Mouse (Mus musculus): Measurements from ENCODE around the gene Hist1h2bn. TPM values are rescaled to one million over a fixed set of nuclear protein-coding genes. Genes with fewer than 3 reads are reported as not detected.
"Not testable (repeated sequence)": the region's sequence is repeated elsewhere in the genome, so short reads cannot be mapped to it uniquely, and the experiment has no call there.

Gene Hist1h2bn
- polyA plus RNA-seq, 1 experiment from 2014 or later: 4.2 TPM

DNA sequence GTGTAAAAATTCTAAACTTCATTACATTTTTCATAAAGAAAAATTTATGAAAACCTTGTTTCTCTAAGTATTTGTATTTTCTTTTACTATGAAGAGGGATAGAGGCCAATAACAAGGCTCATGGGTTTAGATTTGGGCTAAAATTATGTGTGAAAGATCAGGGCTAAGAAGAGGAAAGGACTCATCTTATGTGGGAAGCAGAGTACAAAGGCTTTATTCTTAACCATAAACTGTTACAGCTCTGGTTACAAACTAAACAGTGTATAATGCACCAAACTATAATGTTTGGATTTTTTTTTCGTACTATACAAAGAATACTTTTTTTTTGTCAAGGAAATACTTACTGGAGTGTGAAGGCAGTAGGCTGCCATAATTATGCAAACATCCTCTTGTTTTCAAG lies 1.8 kb downstream of the Hist1h2bn start:
- WGBS: 67% methylated on average over 1 of the region's 1 CpGs
- Histone ChIP-seq H3K27ac (no peak overlapping the region), H3K4me3 (no peak overlapping the region), H3K27me3 (no peaks in the 10 kb centered on the region), H3K9me3 (no peaks in the 10 kb centered on the region), H3K4me1 (peaks cover 13% of the 10 kb centered on the region), H3K36me3 (no peaks in the 10 kb centered on the region), H3K9ac (no peak overlapping the region), H3K4me2 (no peak overlapping the region)
- ATAC-seq (ENCODE audit: insufficient number of reproducible peaks, low FRiP score, low TSS enrichment, low read depth): no peak

DNA sequence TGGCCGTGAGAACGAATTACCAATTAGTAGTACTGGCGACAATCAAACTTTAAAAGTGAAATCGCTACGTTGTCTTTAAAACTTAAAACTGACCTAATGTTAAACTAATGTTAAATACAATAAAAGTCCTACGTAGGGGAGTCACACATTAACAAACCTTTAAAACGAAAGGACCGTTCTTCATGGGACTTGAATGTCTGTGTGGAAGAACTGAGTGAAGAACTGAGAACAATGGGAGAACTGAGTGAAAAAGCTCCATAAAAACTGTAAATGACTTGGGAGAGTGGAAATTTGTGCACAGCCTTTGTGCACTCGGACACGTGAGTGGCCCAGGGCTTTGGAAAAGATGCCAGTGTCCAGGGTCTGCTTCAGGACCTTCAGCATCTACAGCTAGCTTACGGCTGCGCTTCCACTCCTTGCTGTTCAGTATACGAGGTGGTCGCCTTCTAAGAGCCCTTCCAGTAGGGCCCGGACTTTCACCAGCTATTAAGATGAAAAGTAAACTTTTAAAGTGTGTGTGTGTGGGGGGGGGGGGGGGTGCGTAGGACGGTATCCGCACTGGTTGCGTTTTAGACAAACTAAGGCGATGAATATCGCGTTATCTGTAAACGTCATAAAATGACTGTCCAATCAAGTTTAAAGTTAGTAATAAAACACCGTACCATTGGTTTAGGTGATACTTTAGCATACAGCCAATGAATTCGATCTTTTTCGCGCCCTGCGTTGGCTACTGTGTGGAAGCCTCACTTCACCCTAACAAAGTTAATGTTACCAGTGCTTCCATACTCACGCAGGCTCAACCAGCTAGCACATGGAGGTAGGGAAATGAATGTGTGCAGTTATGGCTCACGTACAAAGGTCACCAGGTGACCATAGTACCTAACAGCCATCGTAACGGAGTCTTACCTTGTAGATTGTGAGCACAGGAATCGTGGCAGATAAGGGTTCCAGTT lies 25.2 kb downstream of the Hist1h2bn start:
- H3K9ac ChIP-seq: peak overlapping the region; percentile 76
- no peaks in the 10 kb centered on the region for H3K9me3 ChIP-seq
- peak overlapping the region; percentile 51 for H3K4me3 ChIP-seq
- H3K27ac ChIP-seq: peak overlapping the region; percentile 95
- no peaks in the 10 kb centered on the region for H3K36me3 ChIP-seq
- H3K4me1 ChIP-seq: peaks cover 28% of the 10 kb centered on the region
- WGBS: 4% methylated on average over 33 of the region's 33 CpGs
- peak; percentile 88 for ATAC-seq (ENCODE audit: insufficient number of reproducible peaks, low FRiP score, low TSS enrichment, low read depth)
- H3K4me2 ChIP-seq: peak overlapping the region; percentile 90
- H3K27me3 ChIP-seq: no peaks in the 10 kb centered on the region

DNA sequence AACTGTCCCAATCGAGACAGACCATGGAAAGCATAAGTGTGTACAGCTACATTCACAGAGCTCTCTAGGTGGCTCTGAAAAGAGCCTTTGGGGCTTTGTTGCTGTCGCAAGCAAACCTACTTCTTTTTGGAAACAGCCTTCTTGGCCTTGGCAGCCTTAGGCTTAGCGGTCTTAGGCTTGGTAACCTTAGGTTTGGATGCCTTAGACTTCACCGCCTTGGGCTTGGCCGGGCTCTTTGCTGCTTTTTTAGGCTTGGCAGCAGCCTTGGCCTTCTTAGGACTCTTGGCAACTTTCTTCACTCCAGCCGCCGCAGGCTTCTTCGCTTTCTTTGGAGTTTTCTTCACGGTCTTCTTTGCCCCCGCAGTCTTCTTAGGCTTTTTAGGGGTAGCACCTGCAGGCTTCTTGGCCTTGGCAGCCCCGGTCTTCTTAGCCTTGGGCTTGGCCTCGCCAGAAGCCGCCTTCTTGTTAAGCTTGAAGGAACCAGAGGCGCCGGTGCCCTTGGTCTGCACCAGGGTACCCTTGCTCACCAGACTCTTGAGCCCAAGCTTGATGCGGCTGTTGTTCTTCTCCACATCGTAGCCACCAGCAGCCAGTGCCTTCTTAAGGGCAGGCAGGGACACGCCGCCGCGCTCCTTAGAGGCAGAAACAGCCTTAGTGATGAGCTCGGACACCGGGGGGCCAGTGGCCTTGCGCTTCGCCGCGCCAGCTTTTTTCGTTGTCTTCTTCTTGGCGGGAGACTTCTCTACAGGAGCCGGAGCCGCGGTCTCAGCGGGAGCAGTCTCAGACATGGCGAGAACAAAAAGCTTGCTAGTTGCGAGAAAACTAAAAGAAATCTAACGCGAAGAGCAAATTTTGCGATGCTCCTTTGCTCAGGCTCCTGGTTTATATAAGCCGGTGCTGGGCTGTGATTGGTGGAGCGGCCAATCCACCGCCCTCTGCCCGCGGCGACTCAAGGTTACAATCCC lies 26.1 kb downstream of the Hist1h2bn start, which contains the start of gene Hist1h1b:
Gene Hist1h1b (minus strand): TSS at position 859 of the 965 bp plus-strand sequence.
- peak within 1 kb of the TSS; percentile 90 for H3K4me2 ChIP-seq
- no peaks in the 10 kb centered on the region for H3K36me3 ChIP-seq
- H3K9me3 ChIP-seq: no peaks in the 10 kb centered on the region
- H3K27me3 ChIP-seq: no peaks in the 10 kb centered on the region
- ATAC-seq (ENCODE audit: insufficient number of reproducible peaks, low FRiP score, low TSS enrichment, low read depth): peak; percentile 53
- H3K4me3 ChIP-seq: peak within 1 kb of the TSS; percentile 51
- peak within 1 kb of the TSS; percentile 76 for H3K9ac ChIP-seq
- H3K4me1 ChIP-seq: peaks cover 33% of the 10 kb centered on the region
- WGBS: under 1% methylated on average over 44 of the region's 44 CpGs
- peak within 1 kb of the TSS; percentile 95 for H3K27ac ChIP-seq

DNA sequence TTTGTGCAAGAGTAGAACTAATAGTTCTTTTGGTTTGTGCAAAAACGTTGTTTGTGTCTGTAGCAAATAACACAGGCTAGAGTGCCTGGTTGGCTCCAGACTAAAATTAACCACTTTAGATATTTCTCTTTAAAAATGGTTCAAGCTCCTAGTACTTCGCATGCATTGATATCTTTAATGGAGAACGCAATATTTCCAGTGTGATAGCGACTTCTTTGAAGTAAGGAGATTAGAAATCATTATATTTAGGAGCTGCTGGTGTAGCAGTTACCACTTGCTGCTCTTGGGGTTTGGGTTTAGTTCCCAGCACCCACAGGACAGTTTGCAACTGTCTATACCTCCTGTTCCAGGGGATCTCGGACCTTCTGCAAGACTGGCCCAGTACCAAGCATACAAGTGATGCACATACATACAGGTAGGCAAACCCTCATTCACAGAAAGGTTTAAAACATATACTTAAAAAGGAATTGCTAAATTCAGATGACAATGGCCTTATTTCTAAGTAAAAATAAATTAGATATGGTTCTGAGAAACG lies 27.2 kb downstream of the Hist1h2bn start:
- WGBS: 44% methylated on average over 6 of the region's 6 CpGs
- H3K4me1 ChIP-seq: peaks cover 36% of the 10 kb centered on the region
- H3K4me2 ChIP-seq: peak overlapping the region; percentile 90; the same call in 1 of the 2 replicates
- H3K9ac ChIP-seq: no peak overlapping the region
- H3K27me3 ChIP-seq: no peaks in the 10 kb centered on the region
- H3K4me3 ChIP-seq: peak overlapping the region; percentile 51
- H3K36me3 ChIP-seq: no peaks in the 10 kb centered on the region
- no peaks in the 10 kb centered on the region for H3K9me3 ChIP-seq
- ATAC-seq (ENCODE audit: insufficient number of reproducible peaks, low FRiP score, low TSS enrichment, low read depth): no peak
- H3K27ac ChIP-seq: peak overlapping the region; percentile 95

DNA sequence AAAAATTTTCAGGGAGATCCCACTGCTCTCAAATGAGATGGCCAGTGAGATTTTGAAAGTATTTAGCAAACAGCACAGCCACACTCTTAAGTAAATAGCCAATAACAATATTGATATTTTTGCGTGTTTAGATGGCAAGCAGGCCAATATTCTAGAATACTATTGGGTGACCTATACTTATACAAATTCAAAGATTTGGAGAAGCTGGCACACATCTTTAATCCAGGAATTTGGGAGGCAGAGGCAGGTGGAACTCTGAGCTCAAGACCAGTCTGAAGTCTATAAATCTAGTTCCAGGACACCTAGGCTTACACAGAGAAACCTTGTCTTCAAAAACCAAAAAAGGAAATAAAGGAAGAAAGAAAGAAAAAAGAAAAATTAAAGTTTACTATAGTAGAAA lies 27.7 kb downstream of the Hist1h2bn start:
- no peak for ATAC-seq (ENCODE audit: insufficient number of reproducible peaks, low FRiP score, low TSS enrichment, low read depth)
- Histone ChIP-seq H3K4me3 (no peak overlapping the region), H3K9ac (no peak overlapping the region), H3K27me3 (no peaks in the 10 kb centered on the region), H3K36me3 (no peaks in the 10 kb centered on the region), H3K9me3 (no peaks in the 10 kb centered on the region), H3K27ac (no peak overlapping the region), H3K4me2 (no peak overlapping the region), H3K4me1 (peaks cover 37% of the 10 kb centered on the region)
- WGBS: 89% methylated on average over 1 of the region's 1 CpGs

DNA sequence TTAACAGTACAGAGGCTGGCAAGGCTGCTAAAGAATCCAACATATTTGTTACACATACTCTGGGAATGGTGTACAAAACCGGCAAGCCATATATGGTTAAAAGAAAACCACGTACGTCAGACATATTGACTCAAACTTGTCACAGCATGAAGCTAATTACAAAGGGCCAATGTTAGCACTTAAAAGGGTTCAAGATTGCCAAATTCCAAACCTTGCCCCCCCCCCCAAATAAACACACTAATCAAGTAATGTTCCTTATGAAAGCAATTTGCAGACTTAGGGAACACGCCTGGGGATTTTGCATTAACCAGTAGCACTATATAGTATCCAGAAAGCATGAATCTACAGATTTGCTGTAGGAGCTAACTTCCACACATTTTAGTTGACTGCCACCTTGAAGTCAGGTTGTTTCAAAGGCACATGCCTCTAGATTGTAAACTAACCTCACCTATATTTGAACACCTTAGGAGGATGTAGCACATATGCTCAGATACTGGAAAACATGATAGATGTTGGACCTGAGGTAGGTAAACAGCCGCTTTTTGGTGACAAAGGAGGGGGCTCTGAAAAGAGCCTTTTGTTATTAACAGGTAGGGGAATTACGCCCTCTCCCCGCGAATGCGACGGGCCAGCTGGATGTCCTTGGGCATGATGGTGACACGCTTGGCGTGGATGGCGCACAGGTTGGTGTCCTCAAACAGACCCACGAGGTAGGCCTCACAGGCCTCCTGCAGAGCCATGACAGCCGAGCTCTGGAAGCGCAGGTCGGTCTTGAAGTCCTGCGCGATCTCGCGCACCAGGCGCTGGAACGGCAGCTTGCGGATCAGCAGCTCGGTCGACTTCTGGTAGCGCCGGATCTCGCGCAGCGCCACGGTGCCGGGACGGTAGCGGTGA lies 28.7 kb downstream of the Hist1h2bn start:
- peak overlapping the region; percentile 28; the same call in 1 of the 2 replicates for H3K9ac ChIP-seq
- H3K4me1 ChIP-seq: peaks cover 37% of the 10 kb centered on the region
- not testable (repeated sequence) for H3K36me3 ChIP-seq; H3K9me3 ChIP-seq; H3K27me3 ChIP-seq; ATAC-seq (ENCODE audit: insufficient number of reproducible peaks, low FRiP score, low TSS enrichment, low read depth)
- peak overlapping the region; percentile 88 for H3K27ac ChIP-seq
- peak overlapping the region; percentile 56 for H3K4me2 ChIP-seq
- under 1% methylated on average over 17 of the region's 35 CpGs for WGBS
- H3K4me3 ChIP-seq: peak overlapping the region; percentile 41

DNA sequence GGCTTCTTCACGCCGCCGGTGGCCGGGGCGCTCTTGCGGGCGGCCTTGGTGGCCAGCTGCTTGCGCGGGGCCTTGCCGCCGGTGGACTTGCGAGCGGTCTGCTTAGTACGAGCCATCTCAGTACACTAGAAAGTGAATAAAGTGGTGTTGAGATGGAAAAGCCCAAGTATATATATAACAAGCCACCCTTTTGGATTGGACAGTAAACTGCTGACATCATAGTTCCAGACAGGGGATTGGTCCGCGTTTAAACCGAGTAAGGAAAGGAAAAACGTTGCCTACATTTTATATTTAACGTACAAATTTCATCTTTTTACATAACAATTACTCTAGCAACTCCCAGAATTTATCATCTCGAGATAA lies 29.3 kb downstream of the Hist1h2bn start, which contains the start of gene Hist1h3i:
Gene Hist1h3i (minus strand): TSS at position 116 of the 363 bp plus-strand sequence.
- peak within 1 kb of the TSS; percentile 33; the same call in 1 of the 2 replicates for H3K9ac ChIP-seq
- 0% methylated on average over 19 of the region's 20 CpGs for WGBS
- peaks cover 37% of the 10 kb centered on the region for H3K4me1 ChIP-seq
- peak within 1 kb of the TSS; percentile 41 for H3K4me3 ChIP-seq
- H3K9me3 ChIP-seq: no peaks in the 10 kb centered on the region
- H3K27ac ChIP-seq: peak within 1 kb of the TSS; percentile 88
- H3K27me3 ChIP-seq: no peaks in the 10 kb centered on the region
- ATAC-seq (ENCODE audit: insufficient number of reproducible peaks, low FRiP score, low TSS enrichment, low read depth): peak; percentile 69
- H3K4me2 ChIP-seq: peak within 1 kb of the TSS; percentile 56
- H3K36me3 ChIP-seq: no peaks in the 10 kb centered on the region

DNA sequence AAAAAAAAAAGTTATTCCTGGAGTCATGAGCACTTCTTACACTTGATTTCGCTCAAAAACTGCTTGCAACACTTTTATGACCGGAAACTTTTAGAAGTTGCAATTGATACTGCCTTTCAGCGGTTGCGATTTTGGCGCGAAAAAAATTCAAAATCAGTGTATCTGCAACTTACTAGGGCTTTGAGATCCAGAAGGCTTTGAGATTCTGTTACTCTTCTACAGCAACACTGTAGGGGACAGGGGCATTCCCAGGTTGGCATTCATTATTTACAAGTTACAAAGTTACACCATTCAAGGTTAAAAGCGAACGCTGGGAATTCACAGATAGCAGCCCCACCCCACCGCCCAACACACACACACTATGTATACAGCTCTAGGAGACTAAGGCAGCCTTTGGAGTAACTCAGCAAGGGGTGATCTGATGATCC lies 29.8 kb downstream of the Hist1h2bn start:
- Histone ChIP-seq H3K4me2 (peak overlapping the region; percentile 56), H3K9me3 (no peaks in the 10 kb centered on the region), H3K36me3 (no peaks in the 10 kb centered on the region), H3K4me3 (peak overlapping the region; percentile 41), H3K27ac (peak overlapping the region; percentile 88), H3K27me3 (no peaks in the 10 kb centered on the region), H3K9ac (peak overlapping the region; percentile 33; the same call in 1 of the 2 replicates), H3K4me1 (peaks cover 37% of the 10 kb centered on the region)
- 3% methylated on average over 9 of the region's 9 CpGs for WGBS
- ATAC-seq (ENCODE audit: insufficient number of reproducible peaks, low FRiP score, low TSS enrichment, low read depth): no peak

DNA sequence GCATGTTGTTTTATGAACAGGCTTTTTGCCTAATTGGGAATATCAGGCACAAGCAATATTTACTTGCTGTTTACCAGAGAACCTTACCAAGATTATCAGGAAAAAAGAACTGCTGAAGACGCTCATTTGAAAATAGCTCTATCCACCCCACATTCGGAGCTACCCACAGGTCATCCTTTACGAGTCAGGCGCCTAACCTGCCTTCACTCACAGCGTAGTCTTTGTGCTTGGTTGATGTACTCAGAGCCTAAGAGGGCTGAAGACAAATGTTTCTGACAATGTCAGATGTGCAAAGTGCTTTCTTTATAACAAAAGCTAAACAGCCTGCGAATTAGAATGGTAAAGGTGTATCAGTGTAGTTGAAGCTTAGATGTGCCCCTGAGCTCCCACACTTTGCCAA lies 30.4 kb downstream of the Hist1h2bn start:
- 25% methylated on average over 6 of the region's 6 CpGs for WGBS
- ATAC-seq (ENCODE audit: insufficient number of reproducible peaks, low FRiP score, low TSS enrichment, low read depth): no peak

DNA sequence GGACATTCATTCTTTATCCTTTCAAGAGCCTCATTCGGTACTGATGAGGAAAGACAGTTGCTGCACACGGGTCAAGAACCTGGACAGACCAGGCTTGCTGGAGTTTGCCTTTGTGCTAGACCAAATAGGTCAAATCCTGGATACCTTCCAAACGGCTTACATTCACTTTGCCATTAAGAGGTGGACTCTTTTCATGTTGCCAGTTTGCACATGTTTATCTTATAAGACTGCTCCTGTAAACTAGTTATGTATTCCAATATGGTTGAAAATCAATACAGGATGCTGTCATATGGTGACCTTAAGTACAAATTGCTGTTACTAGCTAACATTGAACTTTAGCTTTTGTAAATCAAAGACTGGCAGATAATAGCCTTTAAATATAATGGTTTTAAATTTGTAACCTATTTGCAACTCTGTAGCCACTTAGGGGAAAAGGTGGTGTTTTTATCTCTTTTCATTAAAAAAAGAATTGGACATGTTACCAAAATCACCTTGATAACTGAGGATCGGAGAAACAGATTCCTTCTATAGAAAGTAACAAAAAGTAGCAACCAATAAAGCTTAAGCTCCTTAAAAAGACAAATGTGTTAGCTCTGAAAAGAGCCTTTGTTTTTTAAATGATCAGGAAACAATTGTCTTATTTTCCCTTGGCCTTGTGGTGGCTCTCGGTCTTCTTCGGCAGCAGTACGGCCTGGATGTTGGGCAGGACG lies 32.4 kb downstream of the Hist1h2bn start:
- H3K4me1 ChIP-seq: peaks cover 27% of the 10 kb centered on the region
- WGBS: 5% methylated on average over 8 of the region's 8 CpGs
- H3K36me3 ChIP-seq: no peaks in the 10 kb centered on the region
- H3K27me3 ChIP-seq: no peaks in the 10 kb centered on the region
- peak overlapping the region; percentile 38 for H3K4me3 ChIP-seq
- H3K9ac ChIP-seq: no peak overlapping the region
- no peak for ATAC-seq (ENCODE audit: insufficient number of reproducible peaks, low FRiP score, low TSS enrichment, low read depth)
- no peaks in the 10 kb centered on the region for H3K9me3 ChIP-seq
- peak overlapping the region; percentile 53 for H3K4me2 ChIP-seq
- peak overlapping the region; percentile 80 for H3K27ac ChIP-seq

More for the DNA sequence above, 30.4 kb downstream of the Hist1h2bn start:
- Histone ChIP-seq H3K27me3 (no peaks in the 10 kb centered on the region), H3K9ac (0 out of 2 replicates have a peak overlapping the region, but pooled peaks have one; percentile 33), H3K9me3 (no peaks in the 10 kb centered on the region), H3K36me3 (no peaks in the 10 kb centered on the region), H3K27ac (peak overlapping the region; percentile 88), H3K4me3 (0 out of 2 replicates have a peak overlapping the region, but pooled peaks have one; percentile 41), H3K4me1 (peaks cover 37% of the 10 kb centered on the region), H3K4me2 (peak overlapping the region; percentile 56)

Data from limb, embryonic 15.5 days (tissue).